28 mouse cellular contexts compared by ENCODE assay signal in genomic region chr4:81789274-81789673, GRCm38 (mm10).
"Had no signal": no experiment of that assay in that cellular context is flagged by ENCODE, and none has a peak within 500 bp of the region (broad histone marks: within the 10 kb centered on the region; RNA-seq: fewer than 3 reads in every experiment).

No protein-coding gene starts in this region.

- H3K9ac ChIP-seq: embryonic facial prominence, embryonic 12.5 days; embryonic facial prominence, embryonic 13.5 days; embryonic facial prominence, embryonic 15.5 days; forebrain, embryonic 12.5 days; forebrain, embryonic 13.5 days; forebrain, embryonic 15.5 days; forebrain, postnatal 0 days had no signal

- H3K27ac ChIP-seq: embryonic facial prominence, embryonic 10.5 days; embryonic facial prominence, embryonic 12.5 days; embryonic facial prominence, embryonic 13.5 days; embryonic facial prominence, embryonic 15.5 days; forebrain, embryonic 10.5 days; forebrain, embryonic 12.5 days; forebrain, embryonic 13.5 days; forebrain, embryonic 15.5 days; gastrocnemius, adult 2 months; heart, adult 2 months had no signal

- H3K4me2 ChIP-seq: embryonic facial prominence, embryonic 12.5 days; embryonic facial prominence, embryonic 13.5 days; embryonic facial prominence, embryonic 15.5 days; forebrain, embryonic 12.5 days; forebrain, embryonic 13.5 days; forebrain, embryonic 15.5 days had no signal

- DNase-seq: cerebellum, adult 2 months; cerebellum, adult 8-10 months; cerebellum, adult 9-10 months; cerebellum, adult 9-11 months; cerebellum, postnatal 10 days; cerebellum, postnatal 14 days; cerebellum, postnatal 25 days; cerebellum, postnatal 36 days; embryo, embryonic 11 days; forebrain, postnatal 0 days; gastrocnemius, adult 2 months; gastrocnemius, postnatal 10 days; gastrocnemius, postnatal 14 days; gastrocnemius, postnatal 25 days; gastrocnemius, postnatal 36 days; heart, adult 18-20 months; heart, adult 2 months had no signal

- H3K36me3 ChIP-seq: embryonic facial prominence, embryonic 10.5 days; embryonic facial prominence, embryonic 12.5 days; embryonic facial prominence, embryonic 13.5 days; embryonic facial prominence, embryonic 15.5 days; forebrain, embryonic 10.5 days; forebrain, embryonic 12.5 days; forebrain, embryonic 15.5 days had no signal

- ATAC-seq: forebrain, embryonic 13.5 days; forebrain, embryonic 14.5 days; forebrain, embryonic 15.5 days; forebrain, embryonic 16.5 days; forebrain, postnatal 0 days had no signal

- H3K9me3 ChIP-seq: embryonic facial prominence, embryonic 10.5 days; embryonic facial prominence, embryonic 12.5 days; embryonic facial prominence, embryonic 13.5 days; embryonic facial prominence, embryonic 15.5 days; forebrain, embryonic 10.5 days; forebrain, embryonic 12.5 days; forebrain, embryonic 13.5 days; forebrain, embryonic 15.5 days had no signal

- H3K4me3 ChIP-seq: embryonic facial prominence, embryonic 10.5 days; embryonic facial prominence, embryonic 12.5 days; embryonic facial prominence, embryonic 13.5 days; embryonic facial prominence, embryonic 15.5 days; erythroblast, embryonic 14.5 days; forebrain, embryonic 10.5 days; forebrain, embryonic 12.5 days; forebrain, embryonic 13.5 days; forebrain, embryonic 15.5 days; gastrocnemius, adult 2 months; heart, adult 2 months had no signal

- H3K4me1 ChIP-seq: embryonic facial prominence, embryonic 10.5 days; embryonic facial prominence, embryonic 12.5 days; embryonic facial prominence, embryonic 13.5 days; embryonic facial prominence, embryonic 15.5 days; forebrain, embryonic 10.5 days; forebrain, embryonic 12.5 days; forebrain, embryonic 13.5 days; forebrain, embryonic 15.5 days had no signal

- H3K27me3 ChIP-seq: embryonic facial prominence, embryonic 12.5 days; embryonic facial prominence, embryonic 13.5 days; embryonic facial prominence, embryonic 15.5 days; forebrain, embryonic 12.5 days; forebrain, embryonic 13.5 days; forebrain, embryonic 15.5 days had no signal
